Mouse (Mus musculus): Measurements from ENCODE around the gene Serpina11. TPM values are rescaled to one million over a fixed set of nuclear protein-coding genes. Genes with fewer than 3 reads are reported as not detected.
"Not testable (repeated sequence)": the region's sequence is repeated elsewhere in the genome, so short reads cannot be mapped to it uniquely, and the experiment has no call there.

The Serpina11 gene
- polyA plus RNA-seq, 1 experiment from 2014 or later = not detected

GRCm38 (mm10) chr12:103962337-103962736 is 27.4 kb downstream of the Serpina11 start:
- ATAC-seq = no peak
- Histone ChIP-seq H3K36me3 (ENCODE audit: control insufficient read depth, insufficient read depth, low read length) (no peaks in the 10 kb centered on the region), H3K4me3 (ENCODE audit: low read length) (no peak overlapping the region), H3K9ac (ENCODE audit: low read depth, low read length) (no peak overlapping the region), H3K4me2 (ENCODE audit: low read length) (no peak overlapping the region), H3K9me3 (ENCODE audit: control insufficient read depth, low read length) (no peaks in the 10 kb centered on the region), H3K27me3 (replicated peaks; ENCODE audit: control insufficient read depth, insufficient read depth, low read length) (no peaks in the 10 kb centered on the region), H3K4me1 (ENCODE audit: control insufficient read depth, insufficient read depth, low read depth, low read length) (no peaks in the 10 kb centered on the region), H3K27ac (ENCODE audit: low read depth, low read length) (no peak overlapping the region)
- WGBS = 87% methylated on average over 5 of the region's 5 CpGs

GRCm38 (mm10) chr12:103961716-103962115 is 28.0 kb downstream of the Serpina11 start:
- Histone ChIP-seq H3K9ac (ENCODE audit: low read depth, low read length) (no peak overlapping the region), H3K4me1 (ENCODE audit: control insufficient read depth, insufficient read depth, low read depth, low read length) (no peaks in the 10 kb centered on the region)

GRCm38 (mm10) chr12:103958798-103959197 is 31.0 kb downstream of the Serpina11 start, which contains the start of gene Serpina1e:
TSS of gene Serpina1e (minus strand) at chr12:103958975.
- Histone ChIP-seq H3K9me3 (ENCODE audit: control insufficient read depth, low read length) (no peaks in the 10 kb centered on the region), H3K4me1 (ENCODE audit: control insufficient read depth, insufficient read depth, low read depth, low read length) (no peaks in the 10 kb centered on the region)
- no peak for ATAC-seq

More at GRCm38 (mm10) chr12:103961716-103962115, 28.0 kb downstream of the Serpina11 start:
- Histone ChIP-seq H3K27me3 (replicated peaks; ENCODE audit: control insufficient read depth, insufficient read depth, low read length) (no peaks in the 10 kb centered on the region), H3K4me2 (ENCODE audit: low read length) (no peak overlapping the region), H3K27ac (ENCODE audit: low read depth, low read length) (no peak overlapping the region), H3K4me3 (ENCODE audit: low read length) (no peak overlapping the region), H3K9me3 (ENCODE audit: control insufficient read depth, low read length) (no peaks in the 10 kb centered on the region), H3K36me3 (ENCODE audit: control insufficient read depth, insufficient read depth, low read length) (no peaks in the 10 kb centered on the region)
- 100% methylated on average over 1 of the region's 1 CpGs for WGBS
- no peak for ATAC-seq

GRCm38 (mm10) chr12:103956555-103956954 is 33.2 kb downstream of the Serpina11 start:
- WGBS = 94% methylated on average over 2 of the region's 2 CpGs
- not testable (repeated sequence) for H3K36me3 ChIP-seq (ENCODE audit: control insufficient read depth, insufficient read depth, low read length); H3K4me3 ChIP-seq (ENCODE audit: low read length); ATAC-seq; H3K4me1 ChIP-seq (ENCODE audit: control insufficient read depth, insufficient read depth, low read depth, low read length); H3K9me3 ChIP-seq (ENCODE audit: control insufficient read depth, low read length); H3K4me2 ChIP-seq (ENCODE audit: low read length); H3K27me3 ChIP-seq (replicated peaks; ENCODE audit: control insufficient read depth, insufficient read depth, low read length); H3K27ac ChIP-seq (ENCODE audit: low read depth, low read length); H3K9ac ChIP-seq (ENCODE audit: low read depth, low read length)

More at GRCm38 (mm10) chr12:103958798-103959197, 31.0 kb downstream of the Serpina11 start, which contains the start of gene Serpina1e:
- Histone ChIP-seq H3K27ac (ENCODE audit: low read depth, low read length) (no peak within 1 kb of the TSS), H3K9ac (ENCODE audit: low read depth, low read length) (no peak within 1 kb of the TSS), H3K27me3 (replicated peaks; ENCODE audit: control insufficient read depth, insufficient read depth, low read length) (no peaks in the 10 kb centered on the region), H3K4me2 (ENCODE audit: low read length) (no peak within 1 kb of the TSS), H3K4me3 (ENCODE audit: low read length) (no peak within 1 kb of the TSS), H3K36me3 (ENCODE audit: control insufficient read depth, insufficient read depth, low read length) (no peaks in the 10 kb centered on the region)
- WGBS = 79% methylated on average over 3 of the region's 3 CpGs

GRCm38 (mm10) chr12:103952972-103953371 is 36.8 kb downstream of the Serpina11 start:
- not testable (repeated sequence) for H3K4me3 ChIP-seq (ENCODE audit: low read length); H3K4me2 ChIP-seq (ENCODE audit: low read length); H3K9ac ChIP-seq (ENCODE audit: low read depth, low read length); H3K27ac ChIP-seq (ENCODE audit: low read depth, low read length); H3K9me3 ChIP-seq (ENCODE audit: control insufficient read depth, low read length); H3K36me3 ChIP-seq (ENCODE audit: control insufficient read depth, insufficient read depth, low read length); H3K27me3 ChIP-seq (replicated peaks; ENCODE audit: control insufficient read depth, insufficient read depth, low read length); ATAC-seq; H3K4me1 ChIP-seq (ENCODE audit: control insufficient read depth, insufficient read depth, low read depth, low read length)
- 80% methylated on average over 3 of the region's 3 CpGs for WGBS

GRCm38 (mm10) chr12:103946243-103946642 is 43.5 kb downstream of the Serpina11 start:
- Histone ChIP-seq H3K9me3 (ENCODE audit: control insufficient read depth, low read length) (peaks cover 3% of the 10 kb centered on the region; the same call in 1 of the 2 replicates), H3K27me3 (replicated peaks; ENCODE audit: control insufficient read depth, insufficient read depth, low read length) (no peaks in the 10 kb centered on the region), H3K9ac (ENCODE audit: low read depth, low read length) (no peak overlapping the region), H3K4me1 (ENCODE audit: control insufficient read depth, insufficient read depth, low read depth, low read length) (no peaks in the 10 kb centered on the region), H3K4me3 (ENCODE audit: low read length) (no peak overlapping the region), H3K4me2 (ENCODE audit: low read length) (no peak overlapping the region), H3K36me3 (ENCODE audit: control insufficient read depth, insufficient read depth, low read length) (no peaks in the 10 kb centered on the region), H3K27ac (ENCODE audit: low read depth, low read length) (no peak overlapping the region)
- ATAC-seq = no peak
- 84% methylated on average over 4 of the region's 4 CpGs for WGBS

Other genes with a start within 250 kb of the Serpina11 start
- not detected in 2 replicates for gene Serpina1d, start 216.4 kb downstream of the Serpina11 start, polyA plus RNA-seq (2015; fragmentation: Nextera tagmentation; extraction: Ambion mirVana)
- gene Serpina1b, start 159.6 kb downstream of the Serpina11 start, polyA plus RNA-seq (2015; fragmentation: Nextera tagmentation; extraction: Ambion mirVana) = not detected in 2 replicates
- not detected in 2 replicates for gene Serpina1a, start 126.4 kb downstream of the Serpina11 start, polyA plus RNA-seq (2015; fragmentation: Nextera tagmentation; extraction: Ambion mirVana)
- gene Serpina1c, start 85.1 kb downstream of the Serpina11 start, polyA plus RNA-seq (2015; fragmentation: Nextera tagmentation; extraction: Ambion mirVana) = not detected in 2 replicates
- not detected in 2 replicates for gene Serpina1e, start 31.0 kb downstream of the Serpina11 start, polyA plus RNA-seq (2015; fragmentation: Nextera tagmentation; extraction: Ambion mirVana)
- 0.09 and 0.27 TPM in 2 replicates for gene Serpina9, start 23.8 kb upstream of the Serpina11 start, polyA plus RNA-seq (2015; fragmentation: Nextera tagmentation; extraction: Ambion mirVana)
- not detected in 2 replicates for gene Serpina12, start 54.5 kb upstream of the Serpina11 start, polyA plus RNA-seq (2015; fragmentation: Nextera tagmentation; extraction: Ambion mirVana)
- gene Serpina5, start 111.2 kb upstream of the Serpina11 start, polyA plus RNA-seq (2015; fragmentation: Nextera tagmentation; extraction: Ambion mirVana) = not detected in 2 replicates
- gene Serpina3a, start 122.8 kb upstream of the Serpina11 start, polyA plus RNA-seq (2015; fragmentation: Nextera tagmentation; extraction: Ambion mirVana) = not detected in 2 replicates
- not detected in 2 replicates for gene Serpina3b, start 138.0 kb upstream of the Serpina11 start, polyA plus RNA-seq (2015; fragmentation: Nextera tagmentation; extraction: Ambion mirVana)
- not detected in 2 replicates for gene Serpina3c, start 163.9 kb upstream of the Serpina11 start, polyA plus RNA-seq (2015; fragmentation: Nextera tagmentation; extraction: Ambion mirVana)
- gene Serpina3f, start 224.6 kb upstream of the Serpina11 start, polyA plus RNA-seq (2015; fragmentation: Nextera tagmentation; extraction: Ambion mirVana) = 0.10 TPM in 1 of 2 replicates, not detected in the other
- 1.2 and 1.8 TPM in 2 replicates for gene Serpina3g, start 246.3 kb upstream of the Serpina11 start, polyA plus RNA-seq (2015; fragmentation: Nextera tagmentation; extraction: Ambion mirVana)